15 mouse cellular contexts compared by ENCODE assay signal in the genomic region with DNA sequence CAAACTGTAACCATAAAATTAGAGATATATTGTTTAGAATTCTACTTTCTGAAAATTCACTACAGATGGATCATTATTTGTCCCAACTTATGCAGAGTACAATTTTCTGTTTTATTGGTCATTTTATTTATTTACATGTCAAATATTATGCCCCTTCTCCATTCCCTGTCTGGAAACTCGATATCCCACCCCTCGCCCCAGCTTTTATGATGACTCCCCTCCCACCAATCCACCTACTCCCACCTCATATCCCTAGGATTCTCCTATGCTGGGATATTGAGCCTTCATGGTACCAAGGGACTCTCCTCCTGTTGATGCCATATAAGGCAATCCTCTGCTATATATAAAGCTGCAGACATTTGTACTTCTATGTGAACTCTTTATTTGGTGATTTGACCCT.
"Had no signal": no experiment of that assay in that cellular context is flagged by ENCODE, and none has a peak within 500 bp of the region (broad histone marks: within the 10 kb centered on the region; RNA-seq: fewer than 3 reads in every experiment).

No protein-coding gene starts in this region.

- H3K27me3 ChIP-seq: limb, embryonic 12.5 days; midbrain, embryonic 12.5 days; midbrain, embryonic 15.5 days; neural tube, embryonic 13.5 days had no signal

- H3K4me2 ChIP-seq: limb, embryonic 12.5 days; lung, embryonic 14.5 days; midbrain, embryonic 12.5 days; midbrain, embryonic 15.5 days; neural tube, embryonic 13.5 days had no signal

- ATAC-seq: liver, postnatal 0 days; lung, postnatal 0 days; midbrain, embryonic 15.5 days had no signal

- H3K27ac ChIP-seq: kidney, postnatal 0 days; layer of hippocampus, adult 2 months; limb, embryonic 12.5 days; liver, embryonic 14.5 days; macrophage; midbrain, embryonic 12.5 days; midbrain, embryonic 15.5 days; neural tube, embryonic 13.5 days had no signal

- DNase-seq: kidney, adult 2 months; layer of hippocampus, adult 9-11 months; liver; liver, postnatal 0 days; lung, embryonic 14.5 days; thymus, postnatal 25 days had no signal

- H3K4me1 ChIP-seq: limb, embryonic 12.5 days; midbrain, embryonic 12.5 days; midbrain, embryonic 15.5 days; neural tube, embryonic 13.5 days had no signal

- H3K4me3 ChIP-seq: layer of hippocampus, adult 2 months; limb, embryonic 12.5 days; midbrain, embryonic 12.5 days; midbrain, embryonic 15.5 days; neural tube, embryonic 13.5 days had no signal

- H3K9ac ChIP-seq: limb, embryonic 12.5 days; liver, embryonic 14.5 days; liver, postnatal 0 days; lung, embryonic 14.5 days; midbrain, embryonic 12.5 days; midbrain, embryonic 15.5 days; neural tube, embryonic 13.5 days had no signal

- H3K36me3 ChIP-seq: limb, embryonic 12.5 days; midbrain, embryonic 12.5 days; midbrain, embryonic 15.5 days; neural tube, embryonic 13.5 days had no signal
